Mouse (Mus musculus): ENCODE data around the gene Calml4.

Calml4 gene

GRCm38 (mm10) chr9:62905039-62905438 is 47.2 kb downstream of the Calml4 start:
- no peak for DNase-seq

DNA sequence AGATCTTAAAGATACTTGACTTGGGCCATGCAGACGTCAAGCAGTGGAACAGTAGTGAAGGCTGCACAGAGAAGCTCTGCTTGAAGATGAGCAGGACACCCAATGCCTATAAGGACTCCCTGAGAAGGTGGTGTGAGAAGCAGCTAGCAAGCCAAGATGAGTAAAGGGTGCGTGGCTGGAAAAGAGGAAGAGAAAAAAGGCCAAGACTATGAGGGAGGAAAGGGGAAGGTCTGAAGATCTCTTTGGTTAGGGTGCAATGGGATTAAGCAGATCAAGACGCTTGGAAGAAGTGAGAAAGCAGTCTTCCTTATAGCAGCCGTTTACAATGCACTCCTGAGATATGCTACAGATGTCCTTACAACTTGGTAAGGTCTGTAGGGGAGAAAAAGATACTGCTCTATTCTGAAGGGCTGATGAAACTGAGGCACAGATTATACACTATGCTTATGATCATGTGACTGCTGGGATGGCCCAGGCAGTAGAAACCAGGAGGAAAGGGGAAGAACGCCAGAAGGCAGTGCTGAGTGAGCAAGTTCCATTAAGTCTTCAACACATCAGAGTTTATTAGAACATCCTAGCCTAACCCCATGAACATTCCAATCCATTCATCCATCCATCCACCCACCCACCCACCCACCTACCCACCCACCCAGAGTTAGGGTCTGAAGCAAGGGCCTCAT is 55.6 kb downstream of the Calml4 start:
- no peak for DNase-seq

GRCm38 (mm10) chr9:62917059-62917458 is 59.2 kb downstream of the Calml4 start:
- DNase-seq = no peak

DNA sequence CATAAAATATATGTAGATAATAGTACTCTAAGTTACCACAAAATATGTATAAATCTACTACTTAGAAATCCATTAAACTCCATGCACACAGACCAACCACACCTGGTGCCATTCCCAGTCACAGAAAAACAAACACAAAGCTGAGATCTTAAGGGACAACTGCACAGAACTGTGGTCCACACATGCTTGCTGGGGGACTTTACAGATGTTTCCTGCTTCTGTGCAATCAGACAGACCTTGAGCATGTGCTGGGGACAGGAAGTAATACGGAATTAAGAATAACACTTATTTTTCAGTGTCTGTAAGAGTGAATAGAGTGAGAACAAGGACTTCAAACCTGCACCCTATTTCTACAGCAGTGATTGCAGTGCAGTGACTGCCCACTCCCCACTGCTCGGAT is 63.0 kb downstream of the Calml4 start:
- no peak for DNase-seq

DNA sequence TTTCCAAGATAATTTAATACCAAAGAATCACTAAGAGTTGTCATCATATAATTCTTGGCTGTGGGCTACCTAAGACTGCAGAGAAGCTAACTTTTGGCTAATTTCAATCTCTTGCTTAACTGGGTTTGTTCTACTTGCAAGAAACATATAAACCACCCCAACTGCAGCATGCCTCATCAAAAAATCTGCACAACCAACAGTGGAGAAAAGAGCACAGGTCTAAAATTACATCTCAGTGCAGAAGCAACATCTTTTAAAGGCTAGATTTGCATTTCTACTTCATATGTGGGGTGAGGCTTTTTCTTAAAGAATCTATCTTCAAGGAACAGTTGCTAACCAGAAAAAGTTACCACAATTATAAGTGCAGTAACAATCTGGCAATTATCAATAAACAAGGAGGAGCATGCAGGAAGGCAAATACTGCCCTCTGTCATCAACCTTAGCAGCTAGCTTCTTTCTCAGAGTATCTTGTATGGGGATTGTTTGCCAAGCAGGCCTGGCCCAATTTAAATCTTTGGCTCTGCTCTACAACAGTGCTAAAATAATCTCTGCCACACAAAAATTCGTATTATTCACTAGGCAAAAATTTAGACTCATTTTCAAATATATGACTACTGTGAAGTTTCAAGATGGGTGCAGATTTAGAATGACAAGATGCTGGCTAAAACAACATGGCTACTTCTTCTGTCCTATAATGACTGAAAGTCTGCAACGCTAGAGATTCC is 67.2 kb downstream of the Calml4 start:
- no peak for DNase-seq
